Mouse (Mus musculus) thymus, postnatal 0 days (tissue): Measurements from ENCODE around the gene Oosp2. TPM values are rescaled to one million over a fixed set of nuclear protein-coding genes. Genes with fewer than 3 reads are reported as not detected.
A peak's percentile ranks its signal among the peaks of the same experiment; 100 is the strongest.

Source experiments
- DNase-seq: peaks from one replicate; pipeline ENCODE4 v3.0.0-alpha.2; 2015; ENCODE audit warnings: low spot score
- polyA plus RNA-seq: library from polyadenylated mRNA; unstranded; fragments of >200 nt; fragmentation: Nextera tagmentation; extraction: Ambion mirVana; gene quantifications from 2 replicates; pipeline ENCODE4 v1.2.1, GENCODE M21; 2015

Gene Oosp2
- polyA plus RNA-seq, 1 experiment from 2014 or later, result not detected

- peak; percentile 41 for DNase-seq
These were observed 52.2 kb downstream of the Oosp2 start for GRCm38 (mm10) chr19:11608172-11608571.

GRCm38 (mm10) chr19:11604603-11605002, 55.8 kb downstream of the Oosp2 start, which contains the start of gene Ms4a6d:
TSS of gene Ms4a6d (minus strand) at chr19:11604849.
- no peak for DNase-seq

GRCm38 (mm10) chr19:11602026-11602425, 58.3 kb downstream of the Oosp2 start:
- DNase-seq, result peak; percentile 79

- no peak for DNase-seq
These were observed 59.0 kb downstream of the Oosp2 start for GRCm38 (mm10) chr19:11601349-11601748.

Other genes with a start within 250 kb of the Oosp2 start
- gene Ms4a4b, start 217.0 kb downstream of the Oosp2 start, polyA plus RNA-seq, result 63.7 and 92.1 TPM in 2 replicates
- gene Ms4a6c, start 191.2 kb downstream of the Oosp2 start, polyA plus RNA-seq, result 8.0 and 8.2 TPM in 2 replicates
- gene Gm8369, start 174.6 kb downstream of the Oosp2 start, polyA plus RNA-seq, result 0.41 and 0.91 TPM in 2 replicates
- gene Ms4a6b, start 144.0 kb downstream of the Oosp2 start, polyA plus RNA-seq, result 38.0 and 44.1 TPM in 2 replicates
- 2.0 and 2.4 TPM in 2 replicates for gene Ms4a4d, start 123.8 kb downstream of the Oosp2 start, polyA plus RNA-seq
- gene Ms4a6d, start 55.7 kb downstream of the Oosp2 start, polyA plus RNA-seq, result 7.6 and 8.7 TPM in 2 replicates
- 0.17 TPM in 1 of 2 replicates, not detected in the other for gene Ms4a2, start 36.8 kb downstream of the Oosp2 start, polyA plus RNA-seq
- 0.32 and 0.49 TPM in 2 replicates for gene Ms4a3, start 19.7 kb downstream of the Oosp2 start, polyA plus RNA-seq
- 0.24 and 0.56 TPM in 2 replicates for gene Oosp1, start 30.6 kb upstream of the Oosp2 start, polyA plus RNA-seq
- gene Oosp3, start 36.5 kb upstream of the Oosp2 start, polyA plus RNA-seq, result not detected in 2 replicates
- gene Gif, start 87.0 kb upstream of the Oosp2 start, polyA plus RNA-seq, result 0.18 TPM in 1 of 2 replicates, not detected in the other
- gene Mrpl16, start 109.8 kb upstream of the Oosp2 start, polyA plus RNA-seq, result 52.1 and 54.3 TPM in 2 replicates
- gene Stx3, start 158.8 kb upstream of the Oosp2 start, polyA plus RNA-seq, result 4.4 and 4.8 TPM in 2 replicates
- gene Olfr1417, start 178.7 kb upstream of the Oosp2 start, polyA plus RNA-seq, result not detected in 2 replicates
- not detected in 2 replicates for gene Olfr1418, start 200.5 kb upstream of the Oosp2 start, polyA plus RNA-seq
- not detected in 2 replicates for gene Olfr1419, start 214.5 kb upstream of the Oosp2 start, polyA plus RNA-seq
- gene Olfr1420, start 226.0 kb upstream of the Oosp2 start, polyA plus RNA-seq, result not detected in 2 replicates